12 mouse cellular contexts compared by ENCODE assay signal in genomic region chr3:79234485-79234884, GRCm38 (mm10).
"Had no signal": no experiment of that assay in that cellular context is flagged by ENCODE, and none has a peak within 500 bp of the region (broad histone marks: within the 10 kb centered on the region; RNA-seq: fewer than 3 reads in every experiment).

No protein-coding gene starts in this region.

- H3K9me3 ChIP-seq: kidney, embryonic 15.5 days; limb, embryonic 10.5 days; liver, embryonic 12.5 days; lung, embryonic 15.5 days; midbrain, embryonic 12.5 days; neural tube, embryonic 15.5 days had no signal

- H3K9ac ChIP-seq: kidney, embryonic 15.5 days; liver, embryonic 12.5 days; lung, embryonic 15.5 days; midbrain, embryonic 12.5 days; neural tube, embryonic 15.5 days had no signal

- H3K36me3 ChIP-seq: kidney, embryonic 15.5 days; limb, embryonic 10.5 days; liver, embryonic 12.5 days; lung, embryonic 15.5 days; midbrain, embryonic 12.5 days; neural tube, embryonic 15.5 days had no signal

- H3K4me2 ChIP-seq: kidney, embryonic 15.5 days; lung, embryonic 15.5 days; midbrain, embryonic 12.5 days; neural tube, embryonic 15.5 days had no signal

- ATAC-seq: liver, embryonic 12.5 days had no signal

- H3K27me3 ChIP-seq: kidney, embryonic 15.5 days; liver, embryonic 12.5 days; lung, embryonic 15.5 days; midbrain, embryonic 12.5 days; neural tube, embryonic 15.5 days had no signal

- DNase-seq: kidney, postnatal 14 days; right cerebral cortex, adult 18-20 months; right cerebral cortex, postnatal 25 days; thymus, postnatal 4 days had no signal

- H3K4me3 ChIP-seq: kidney, embryonic 15.5 days; left cerebral cortex, adult 2 months; limb, embryonic 10.5 days; liver, embryonic 12.5 days; lung, embryonic 15.5 days; midbrain, embryonic 12.5 days; neural tube, embryonic 15.5 days had no signal

- H3K27ac ChIP-seq: kidney, embryonic 15.5 days; left cerebral cortex, adult 2 months; limb, embryonic 10.5 days; midbrain, embryonic 12.5 days; neural tube, embryonic 15.5 days; stomach, postnatal 0 days had no signal
